Mouse (Mus musculus): ENCODE data around the gene Endog.
"Not testable (repeated sequence)": the region's sequence is repeated elsewhere in the genome, so short reads cannot be mapped to it uniquely, and the experiment has no call there.

Endog gene

DNA sequence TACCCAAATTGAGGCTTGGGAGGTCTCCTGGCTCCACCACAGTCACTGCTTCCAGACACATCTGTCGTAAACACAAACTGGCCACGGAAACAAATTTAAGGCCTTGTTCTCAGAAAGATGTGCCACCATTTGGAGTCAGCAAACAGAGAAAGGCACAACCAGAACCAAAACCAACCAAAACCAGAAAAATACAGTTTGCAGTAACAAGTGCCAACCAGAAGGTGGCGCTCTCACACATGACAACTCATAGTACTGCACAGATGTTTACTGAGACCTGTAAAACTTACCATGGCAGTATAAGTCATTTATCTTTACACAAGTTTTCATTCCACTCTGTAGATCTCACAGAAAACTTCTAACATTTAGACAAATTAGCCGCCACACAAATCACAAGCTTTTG lies 4.6 kb upstream of the Endog start:
- DNase-seq (ENCODE audit: low spot score) = no peak

DNA sequence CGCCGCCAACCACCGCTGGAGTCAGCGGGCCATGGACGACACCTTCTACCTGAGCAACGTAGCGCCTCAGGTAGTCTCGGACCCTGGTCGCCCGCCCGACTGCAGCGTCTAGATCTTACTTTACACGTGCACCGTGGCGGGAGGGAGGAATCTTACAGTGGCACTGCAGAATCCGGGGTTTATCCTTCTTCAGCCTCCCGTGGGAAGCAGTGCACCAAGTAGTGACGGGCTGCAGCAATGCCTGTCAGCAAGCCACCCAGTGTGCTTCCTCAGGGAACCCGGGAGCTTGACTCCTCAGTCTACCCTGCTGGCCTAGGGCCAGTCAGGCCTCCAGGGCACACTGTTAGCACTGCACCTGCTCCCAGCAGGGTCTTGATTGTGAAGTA lies 697 bp downstream of the Endog start:
- DNase-seq (ENCODE audit: low spot score) = no peak

DNA sequence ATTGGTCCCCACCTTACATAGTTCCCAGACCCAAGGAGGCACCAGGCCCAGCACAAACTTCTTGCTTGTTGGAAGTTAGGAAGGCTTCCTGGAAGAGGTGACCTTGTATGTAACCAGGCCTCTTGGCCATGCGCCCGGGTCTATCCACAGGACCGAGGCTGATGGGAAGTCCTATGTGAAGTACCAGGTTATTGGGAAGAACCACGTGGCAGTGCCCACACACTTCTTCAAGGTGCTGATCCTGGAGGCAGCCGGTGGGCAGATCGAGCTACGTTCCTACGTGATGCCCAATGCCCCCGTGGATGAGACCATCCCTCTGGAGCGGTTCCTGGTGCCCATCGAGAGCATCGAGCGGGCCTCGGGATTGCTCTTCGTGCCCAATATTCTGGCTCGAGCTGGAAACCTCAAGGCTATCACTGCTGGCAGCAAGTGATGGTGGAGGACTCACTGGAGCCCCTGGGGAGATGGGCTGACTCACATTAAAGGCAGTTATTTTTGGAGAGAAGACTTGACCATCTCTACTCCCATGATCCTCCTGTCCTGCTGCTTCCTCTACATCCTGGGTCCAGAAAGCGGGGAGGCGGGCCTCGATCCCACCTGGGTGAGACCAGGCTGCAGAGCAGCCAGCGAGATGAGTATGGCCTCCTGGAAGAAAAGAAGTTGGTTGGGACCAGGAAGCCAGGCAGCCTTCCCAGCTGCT lies 2.4 kb downstream of the Endog start:
- DNase-seq (ENCODE audit: low spot score) = no peak

DNA sequence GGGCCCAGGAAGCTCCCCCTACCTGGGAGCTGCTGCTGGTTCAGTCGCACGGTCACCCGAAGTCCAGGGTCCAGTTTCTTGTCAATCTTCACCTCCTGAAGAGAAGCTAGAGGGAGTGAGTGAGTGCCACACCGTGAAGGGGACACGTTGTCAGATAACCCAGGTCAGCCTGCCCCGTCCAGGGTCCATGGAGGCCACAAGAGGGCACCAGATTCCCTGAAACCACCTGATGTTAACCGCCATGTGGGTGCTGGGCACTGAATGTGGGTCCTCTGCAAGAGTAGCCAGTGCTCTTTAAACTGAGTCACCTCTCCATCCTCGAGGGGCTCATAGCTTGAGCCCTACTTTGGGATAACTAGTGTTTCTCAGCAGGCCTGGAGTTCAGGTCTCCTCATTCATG lies 4.6 kb downstream of the Endog start:
- DNase-seq (ENCODE audit: low spot score) = no peak

DNA sequence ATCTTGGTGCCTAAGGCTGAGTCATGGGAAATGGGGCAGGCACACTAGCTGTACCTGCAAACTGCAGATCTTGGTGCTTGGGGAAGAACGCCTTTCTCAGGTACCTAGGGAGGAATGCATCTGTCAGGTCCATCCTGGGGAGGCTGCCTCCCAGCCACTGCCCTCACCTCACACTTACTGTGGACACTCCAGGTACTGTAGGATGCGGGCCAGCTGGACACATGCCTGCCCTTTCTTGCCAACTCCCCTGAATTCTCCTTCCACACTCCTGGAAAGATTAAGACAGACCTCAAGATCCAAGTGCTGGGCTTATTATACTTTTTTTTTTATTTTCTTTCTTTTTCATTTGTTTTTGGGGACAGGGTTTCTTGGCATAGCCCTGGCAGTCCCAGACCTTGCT lies 5.3 kb downstream of the Endog start:
- no peak for DNase-seq (ENCODE audit: low spot score)

DNA sequence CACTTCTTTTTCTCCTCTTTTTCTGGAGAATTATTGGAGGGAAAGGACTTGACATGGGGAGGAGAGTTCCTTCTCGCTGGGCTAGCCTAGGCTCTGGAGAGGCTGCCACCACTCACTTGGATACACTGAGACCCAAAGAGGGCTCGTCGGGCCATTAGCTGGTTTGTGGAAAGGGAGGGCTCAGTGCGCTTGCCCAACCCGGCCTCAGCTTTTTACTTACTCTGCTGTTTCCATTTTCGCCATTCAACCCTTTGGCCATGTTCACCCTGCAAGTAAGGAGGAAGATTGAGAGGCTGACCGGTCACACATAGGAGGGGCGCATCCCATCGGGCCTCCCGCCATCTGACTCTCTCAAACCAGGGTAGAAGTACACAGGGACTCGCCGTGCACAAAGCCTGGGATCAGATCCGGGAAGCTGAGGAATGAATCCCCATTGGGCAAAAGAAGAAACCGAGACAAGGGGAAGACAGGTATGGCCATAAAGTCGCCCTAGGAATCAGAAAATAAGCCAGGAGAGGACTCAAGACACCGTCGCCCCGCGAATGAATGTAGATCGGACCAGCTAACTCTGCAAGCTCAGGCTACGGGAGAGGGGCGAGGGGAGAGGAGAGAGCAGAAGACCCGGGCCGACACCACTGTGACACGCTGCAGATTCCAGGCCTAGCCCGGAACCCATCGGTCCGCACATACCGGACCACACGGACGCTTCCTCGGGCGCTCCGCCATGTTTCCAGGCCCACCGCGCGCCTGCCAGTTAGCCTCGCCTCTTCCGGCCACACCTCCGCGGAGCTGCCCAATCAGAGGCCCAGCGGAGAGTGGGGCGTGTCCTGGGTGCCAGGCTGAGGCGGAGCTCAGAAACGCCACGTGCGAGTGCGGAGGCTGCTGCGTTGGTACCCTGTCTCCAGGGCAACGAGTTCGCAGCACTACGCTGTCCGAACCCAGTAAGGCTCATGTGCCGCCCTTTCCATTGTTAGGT lies 6.7 kb downstream of the Endog start, which contains the start of gene Spout1:
Gene Spout1 (minus strand): TSS at position 760 of the 976 bp plus-strand sequence.
- DNase-seq (ENCODE audit: low spot score) = peak; percentile 96

DNA sequence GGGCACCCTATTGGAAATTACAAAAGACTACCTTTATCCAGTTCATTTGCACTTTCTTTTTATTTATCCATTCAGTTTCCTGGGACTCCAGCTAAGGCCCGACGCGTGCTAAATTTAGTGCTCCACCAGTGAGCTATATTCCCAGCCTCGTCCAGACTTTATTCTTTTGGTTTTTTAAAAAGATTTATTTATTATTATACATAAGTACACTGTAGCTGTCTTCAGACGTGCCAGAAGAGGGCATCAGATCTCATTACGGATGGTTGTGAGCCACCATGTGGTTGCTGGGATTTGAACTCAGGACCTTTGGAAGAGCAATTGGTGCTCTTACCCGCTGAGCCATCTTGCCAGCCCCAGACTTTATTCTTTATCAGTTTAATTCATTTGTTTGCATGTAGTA lies 7.4 kb downstream of the Endog start:
- DNase-seq (ENCODE audit: low spot score) = not testable (repeated sequence)

DNA sequence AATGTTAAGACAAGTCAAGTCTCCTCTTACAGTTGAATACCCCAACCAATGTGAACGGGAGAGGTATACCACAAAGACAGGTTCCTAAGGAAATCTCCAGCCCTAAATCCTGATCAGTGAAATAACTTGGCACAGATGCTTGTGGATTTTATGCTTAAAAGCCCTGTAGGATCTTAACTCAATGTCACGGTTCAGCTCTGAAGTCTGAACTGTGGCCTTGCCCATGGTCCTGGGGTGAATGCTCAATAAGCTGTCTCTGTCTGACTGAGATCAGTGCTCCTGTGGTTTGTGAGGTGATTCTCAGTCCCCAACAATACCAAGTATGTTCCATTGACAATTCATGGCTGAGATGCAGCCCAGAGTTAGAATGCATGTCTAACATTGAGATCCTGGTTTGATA lies 11.1 kb downstream of the Endog start:
- no peak for DNase-seq (ENCODE audit: low spot score)

DNA sequence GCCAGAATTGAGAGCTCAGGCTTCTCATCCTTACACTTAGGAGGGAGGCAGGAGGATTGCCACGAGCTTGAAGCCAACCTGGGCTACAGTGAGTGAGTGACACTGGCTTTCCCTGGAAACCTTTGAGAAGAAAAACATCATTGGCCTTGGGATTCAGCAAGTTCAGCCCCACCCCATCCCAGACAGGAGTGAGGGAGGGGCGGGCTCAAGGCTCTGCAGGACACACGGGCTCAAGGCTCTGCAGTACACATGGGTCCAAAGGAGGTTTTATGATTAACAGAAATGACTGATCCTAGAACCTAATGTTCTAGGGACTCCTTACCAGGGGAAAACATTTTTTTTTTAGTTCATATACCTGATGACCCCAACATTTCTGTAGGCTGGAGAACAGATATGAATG lies 12.4 kb downstream of the Endog start:
- no peak for DNase-seq (ENCODE audit: low spot score)

DNA sequence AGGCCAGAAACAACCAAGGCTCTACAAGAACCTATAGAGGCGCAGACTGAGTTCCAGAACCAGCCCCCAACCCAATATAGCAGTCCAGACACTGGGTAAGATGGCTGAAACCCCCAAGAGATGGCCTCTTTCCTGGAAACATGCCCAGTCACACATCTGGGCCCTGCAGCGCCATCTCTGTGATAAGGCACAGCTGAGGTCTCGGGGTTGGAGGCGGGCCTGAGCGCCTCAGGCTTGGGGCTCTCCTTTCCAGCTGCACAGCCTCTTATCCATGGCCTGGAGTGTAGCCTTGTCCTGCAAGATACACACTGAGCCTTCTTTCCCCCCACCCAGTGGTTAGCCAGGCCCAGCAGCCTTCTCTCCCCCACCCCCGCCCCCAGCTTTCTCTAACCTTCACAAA lies 14.0 kb downstream of the Endog start:
- DNase-seq (ENCODE audit: low spot score) = no peak

DNA sequence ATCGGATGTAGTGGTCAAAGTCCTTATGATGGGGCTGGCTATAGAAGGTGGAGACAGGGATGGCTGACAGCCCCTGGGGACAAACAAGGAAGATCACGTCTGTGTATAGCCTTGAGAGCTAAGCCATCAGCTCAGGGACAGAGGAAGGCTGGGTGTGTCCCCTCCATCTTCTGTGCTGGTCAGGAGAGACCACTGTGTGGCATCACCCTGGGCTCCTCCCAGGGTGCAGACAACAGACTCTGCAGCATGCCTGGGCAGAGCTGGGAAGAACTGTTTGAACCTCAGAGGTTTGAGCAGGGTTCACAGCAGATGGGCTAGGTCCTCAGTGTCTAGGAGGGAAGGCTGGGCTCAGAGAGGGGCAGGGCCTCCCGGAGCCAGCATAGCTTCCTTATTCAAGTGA lies 14.4 kb downstream of the Endog start:
- DNase-seq (ENCODE audit: low spot score) = no peak

DNA sequence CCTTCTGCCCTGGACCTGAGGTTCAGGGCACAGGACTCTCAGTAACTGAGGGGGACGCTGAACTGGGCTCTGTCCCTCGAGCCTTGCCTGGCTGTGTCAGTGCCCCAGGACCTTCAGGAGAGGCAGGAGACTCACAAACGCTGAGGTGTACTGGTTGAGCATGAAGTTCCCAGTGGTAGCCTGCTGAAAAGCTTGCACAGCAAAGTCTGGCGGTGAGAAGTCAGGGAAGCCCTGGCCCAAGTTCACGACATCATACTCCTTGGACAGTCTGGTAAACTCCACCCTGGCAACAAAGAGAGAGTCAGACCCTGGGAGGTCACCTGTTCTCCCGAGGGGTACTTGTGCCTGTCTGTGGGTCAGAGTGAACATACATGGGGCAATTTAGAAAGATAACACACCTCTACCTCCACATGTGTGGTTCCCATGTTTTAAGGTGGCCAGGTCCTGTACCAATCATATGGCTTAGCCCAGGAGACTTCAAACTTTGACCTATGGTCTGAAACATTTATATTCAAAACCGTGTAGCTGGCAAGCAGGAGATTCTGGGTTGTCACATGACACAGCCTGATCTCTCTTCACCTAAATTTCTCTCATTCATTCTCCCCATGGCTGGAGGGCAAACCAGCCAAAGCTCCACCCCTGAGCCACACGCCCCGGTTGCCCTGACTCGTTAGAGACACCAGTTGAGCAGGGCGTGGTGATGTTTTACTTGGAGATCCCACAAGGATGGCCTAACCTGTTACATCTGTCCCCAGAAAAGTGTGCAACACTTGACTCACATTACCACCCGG lies 20.7 kb downstream of the Endog start:
- DNase-seq (ENCODE audit: low spot score) = no peak

DNA sequence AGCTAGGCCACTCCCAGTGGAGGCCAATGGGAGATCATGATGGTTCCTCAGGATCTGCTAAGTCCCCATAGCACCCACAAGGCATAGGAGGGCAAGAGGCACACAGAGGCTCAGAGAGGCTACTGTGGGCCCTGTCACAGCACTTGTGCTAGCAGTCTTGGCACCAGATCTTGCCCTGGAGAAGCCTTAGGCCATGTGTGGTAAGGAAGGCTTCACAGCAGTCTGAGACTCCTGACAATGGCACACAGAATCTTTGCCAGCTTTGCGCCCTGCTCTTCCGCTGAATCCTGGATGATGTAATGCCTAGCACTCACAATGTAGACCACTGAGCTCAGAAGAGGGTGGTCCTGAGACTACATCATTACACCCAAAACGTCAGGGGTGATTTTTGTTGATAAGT lies 23.4 kb downstream of the Endog start:
- no peak for DNase-seq (ENCODE audit: low spot score)

DNA sequence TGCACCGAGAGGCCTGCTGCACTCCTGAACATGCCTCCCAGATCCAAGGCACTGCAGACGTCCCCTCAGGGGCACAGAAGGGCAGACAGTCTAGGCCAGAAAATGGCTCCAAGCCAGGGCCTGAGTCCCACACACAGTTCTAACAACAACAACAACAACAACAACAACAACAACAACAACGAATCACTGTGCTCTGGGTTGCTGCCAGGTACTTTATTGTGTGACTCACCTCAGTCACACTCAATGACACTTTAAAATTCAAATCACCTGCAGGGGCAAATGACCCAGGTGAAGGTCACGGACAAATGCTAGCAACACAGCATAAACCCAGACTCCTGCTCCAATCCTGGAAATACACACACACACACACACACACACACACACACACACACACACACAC lies 26.7 kb downstream of the Endog start:
- DNase-seq (ENCODE audit: low spot score) = no peak

DNA sequence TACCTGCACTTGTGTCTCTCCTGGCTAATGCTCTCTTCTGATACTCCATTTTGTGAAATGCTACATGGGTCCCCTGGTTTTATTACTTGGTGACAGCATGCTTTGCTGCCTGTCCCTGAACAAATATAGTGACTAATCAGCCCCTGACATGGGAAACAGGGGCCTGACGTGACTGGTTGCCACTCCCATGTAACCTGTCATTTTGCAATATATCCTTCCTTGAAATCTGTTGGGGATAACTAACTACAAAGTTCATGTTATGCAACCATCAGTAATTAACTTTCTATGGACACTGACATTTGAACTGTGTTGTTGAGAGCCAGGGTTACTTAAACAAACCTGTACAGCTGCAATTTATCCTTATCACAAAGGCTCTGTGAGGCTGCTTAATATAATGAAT lies 28.7 kb downstream of the Endog start:
- peak; percentile 50 for DNase-seq (ENCODE audit: low spot score)

DNA sequence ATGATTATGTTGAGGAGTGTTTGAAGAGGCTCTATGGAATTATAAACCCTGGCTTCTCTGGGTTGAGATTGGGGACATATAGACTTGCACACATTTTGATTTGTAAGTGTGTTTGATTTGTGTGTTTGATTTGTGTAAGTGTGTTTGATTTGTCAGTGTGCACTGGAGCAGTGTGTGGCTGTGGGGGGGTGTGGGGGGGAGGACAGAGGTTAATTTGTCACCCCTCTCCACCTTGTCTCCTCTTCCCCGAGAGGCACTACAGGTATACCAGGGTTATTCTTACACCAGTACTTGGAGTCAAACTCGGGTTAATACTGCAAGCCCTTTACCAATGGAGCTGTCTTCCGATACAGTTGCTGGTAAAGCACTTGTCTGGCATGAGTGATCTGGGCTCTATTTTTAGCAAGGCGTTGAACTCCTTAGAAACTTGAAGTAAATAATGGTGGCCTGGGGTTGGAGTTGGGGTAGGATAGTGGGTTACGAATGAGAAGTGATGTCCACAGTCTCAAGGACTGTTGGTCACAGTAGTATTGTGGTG lies 29.2 kb downstream of the Endog start:
- DNase-seq (ENCODE audit: low spot score) = no peak

DNA sequence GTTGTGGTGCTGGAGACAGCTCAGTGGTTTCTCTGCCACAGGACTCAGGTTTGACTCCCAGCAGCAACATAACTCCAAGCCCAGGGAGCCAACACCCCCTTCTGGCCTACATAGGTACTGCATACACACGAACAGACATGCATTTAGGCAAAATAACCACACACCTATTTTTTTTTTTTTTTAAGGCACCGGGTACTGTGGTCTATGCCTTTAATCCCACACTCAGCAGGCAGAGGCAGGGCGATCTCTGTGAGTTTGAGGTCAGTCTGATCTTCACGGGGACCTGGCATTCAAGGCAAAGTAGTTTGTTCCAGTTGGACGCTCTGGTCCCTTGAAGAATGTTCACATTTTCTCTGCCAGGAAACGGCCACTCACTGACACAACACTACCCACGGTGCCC lies 32.1 kb downstream of the Endog start:
- DNase-seq (ENCODE audit: low spot score) = no peak

DNA sequence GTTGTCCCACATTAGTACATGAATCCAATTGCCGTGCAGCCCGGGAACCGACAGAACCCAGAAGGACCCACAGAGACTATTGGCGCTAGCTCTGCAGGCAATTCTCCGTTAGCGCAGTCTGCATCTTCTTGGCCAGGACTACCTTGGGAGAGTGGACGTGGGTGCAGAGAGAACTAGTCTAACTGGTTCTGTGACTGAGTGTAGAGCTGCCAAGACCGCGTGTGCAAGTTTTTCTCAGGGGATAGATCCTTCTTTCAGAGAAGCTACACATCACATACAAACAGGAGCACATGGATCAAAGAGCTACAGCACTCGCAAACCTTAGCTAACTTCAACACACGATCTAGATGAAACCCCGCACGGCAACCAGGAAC lies 33.9 kb downstream of the Endog start:
- DNase-seq (ENCODE audit: low spot score) = peak; percentile 62

DNA sequence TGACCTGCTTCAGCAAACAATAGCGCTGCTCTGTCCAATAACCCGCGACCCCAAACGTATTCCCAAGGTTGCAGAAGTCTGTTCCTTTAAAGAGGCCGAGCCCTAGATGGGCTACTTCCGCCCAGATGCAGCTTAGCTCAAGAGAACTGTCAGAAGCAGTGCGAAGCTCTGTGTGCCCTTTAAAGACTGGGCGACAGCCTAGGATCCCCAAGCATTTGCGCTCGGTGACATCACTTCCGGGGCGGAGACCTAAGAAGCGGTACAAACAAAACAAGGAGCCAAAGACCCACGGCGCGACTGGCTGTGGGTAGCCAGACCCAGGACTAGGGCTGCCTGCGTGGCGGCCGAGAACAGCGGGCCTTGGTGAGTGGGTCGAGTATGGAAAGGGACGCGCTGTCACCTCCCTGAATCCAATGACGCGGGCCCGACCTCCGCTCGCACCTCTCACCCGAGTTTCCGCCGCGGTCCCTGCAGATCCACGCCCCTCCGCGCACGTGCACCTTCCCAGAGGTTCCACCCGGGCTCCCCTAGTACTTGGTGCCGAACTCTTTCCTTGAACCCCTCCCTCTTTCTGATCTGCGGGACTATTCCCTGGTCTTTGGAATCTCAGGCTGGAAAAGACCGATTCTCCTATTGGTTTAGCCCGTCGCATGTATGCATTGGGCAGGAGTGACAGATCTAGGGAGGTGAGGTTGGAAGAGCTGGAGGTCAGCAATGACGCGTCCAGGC lies 34.5 kb downstream of the Endog start, which contains the start of gene Kyat1:
Gene Kyat1 (minus strand): TSS at position 219 of the 729 bp plus-strand sequence.
- peak; percentile 96 for DNase-seq (ENCODE audit: low spot score)

DNA sequence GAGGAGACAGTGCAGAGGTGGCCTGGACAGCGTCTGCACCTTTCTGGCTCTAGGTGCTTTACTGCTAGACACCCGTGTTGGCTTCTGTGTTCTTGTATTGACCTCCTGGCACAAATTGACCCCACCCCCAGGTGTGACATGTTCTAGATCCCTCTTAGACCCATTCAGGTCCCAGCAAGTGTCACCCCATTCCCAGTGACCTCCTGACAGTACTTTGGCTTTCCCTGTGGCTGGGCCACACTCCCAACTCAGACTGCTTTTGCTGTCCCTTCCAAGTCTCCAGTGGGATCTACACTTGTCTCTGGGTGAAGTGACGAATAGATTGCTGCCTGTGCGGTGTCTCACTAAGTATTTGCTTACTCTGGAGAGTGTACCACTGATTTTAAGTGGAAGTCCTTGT lies 36.1 kb downstream of the Endog start:
- no peak for DNase-seq (ENCODE audit: low spot score)

DNA sequence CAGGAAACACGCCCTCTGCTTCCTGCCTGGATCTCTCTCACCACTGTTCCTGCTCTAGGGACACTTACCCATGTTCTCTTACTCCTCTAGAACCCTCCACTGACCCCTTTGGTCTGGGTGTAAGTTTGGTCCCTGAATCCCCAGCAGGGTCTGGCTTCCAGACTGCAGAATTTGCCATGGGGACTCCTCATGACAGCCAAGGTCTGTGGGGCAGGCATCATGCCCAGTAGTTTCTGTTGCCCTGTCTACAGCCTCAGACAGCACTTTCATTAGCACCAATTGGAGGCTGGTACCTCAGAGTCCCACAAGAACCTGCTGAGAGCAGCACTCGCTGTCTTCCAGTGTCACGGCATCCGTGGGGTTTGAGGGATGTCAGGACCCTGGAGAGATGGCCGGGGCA lies 36.6 kb downstream of the Endog start:
- DNase-seq (ENCODE audit: low spot score) = no peak

Data from lung, postnatal 25 days (tissue).